Mouse (Mus musculus) left cerebral cortex, adult 9 months (tissue): Measurements from ENCODE around the gene Gabra4.
A peak's percentile ranks its signal among the peaks of the same experiment; 100 is the strongest.

Experiments used
- DNase-seq, 2 experiments: peaks; one replicate each; pipeline ENCODE4 v3.0.0; 2022; ENCODE audit warnings: low spot score in 2 of 2

The Gabra4 gene

GRCm38 (mm10) chr5:71658115-71658497 lies at the start of gene Gabra4:
Gabra4 (minus strand) TSS chr5:71658308.
- DNase-seq = no peak

- no peak for DNase-seq
Observed at GRCm38 (mm10) chr5:71701273-71701614, 43.1 kb upstream of the Gabra4 start.

DNA sequence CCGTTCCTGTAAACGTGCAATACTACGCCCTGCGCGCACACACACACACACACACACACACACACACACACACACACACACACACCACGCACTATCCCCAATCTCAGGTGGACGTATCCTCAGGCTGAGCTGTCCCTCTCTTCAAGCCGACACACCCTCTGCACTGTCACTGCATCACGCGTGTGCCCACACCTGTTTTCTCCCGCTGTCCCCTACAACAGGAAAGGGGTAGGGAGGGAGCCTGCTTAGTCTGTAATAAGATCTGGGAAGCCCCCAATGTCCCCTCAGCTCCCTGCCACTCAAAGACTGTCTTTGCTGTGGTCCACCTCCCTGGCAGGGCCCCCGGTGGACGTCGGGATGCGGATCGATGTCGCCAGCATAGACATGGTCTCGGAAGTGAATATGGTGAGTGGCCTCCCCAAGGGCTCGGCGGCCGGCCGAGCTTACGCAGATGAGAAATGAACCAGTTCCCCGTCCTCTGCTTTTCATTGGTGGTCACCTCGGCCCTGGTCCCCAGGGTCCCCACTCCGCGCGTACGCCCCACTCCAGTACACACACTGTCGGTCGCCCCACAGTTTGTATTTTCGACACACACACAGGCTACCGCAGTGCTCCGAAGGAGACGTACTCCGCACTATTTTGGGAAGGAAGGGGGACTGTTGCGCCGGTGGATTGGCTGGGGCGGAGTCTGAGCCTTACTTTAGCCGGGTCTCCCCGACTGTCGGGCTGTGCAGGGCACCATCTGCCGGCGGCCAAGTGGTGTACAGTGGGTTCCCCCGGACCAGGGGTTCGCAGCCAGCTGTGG lies 42.6 kb upstream of the Gabra4 start:
- peak; percentile 44 to 74 for DNase-seq

GRCm38 (mm10) chr5:71699696-71700467 lies 41.8 kb upstream of the Gabra4 start:
- DNase-seq = peak; percentile 22 to 72

DNA sequence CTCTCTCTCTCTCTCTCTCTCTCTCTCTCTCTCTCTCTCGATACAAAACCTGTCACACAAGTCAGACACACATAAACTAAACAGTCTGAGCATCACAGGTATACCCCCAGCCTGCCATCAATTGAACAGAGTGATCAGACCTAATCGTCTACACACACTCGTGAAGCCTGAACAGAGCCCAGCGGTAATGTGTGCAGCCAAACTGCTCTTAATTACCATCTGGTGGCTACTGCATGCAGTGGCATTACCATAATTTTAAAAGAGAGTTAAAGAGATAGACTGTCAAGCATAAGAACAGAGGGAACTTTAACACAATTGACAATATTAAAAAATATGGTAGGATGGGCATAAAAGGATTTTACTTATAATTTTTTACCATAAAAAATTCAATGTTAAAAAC lies 7.5 kb upstream of the Gabra4 start:
- DNase-seq = peak in 1 of 2 experiments; percentile 9

DNA sequence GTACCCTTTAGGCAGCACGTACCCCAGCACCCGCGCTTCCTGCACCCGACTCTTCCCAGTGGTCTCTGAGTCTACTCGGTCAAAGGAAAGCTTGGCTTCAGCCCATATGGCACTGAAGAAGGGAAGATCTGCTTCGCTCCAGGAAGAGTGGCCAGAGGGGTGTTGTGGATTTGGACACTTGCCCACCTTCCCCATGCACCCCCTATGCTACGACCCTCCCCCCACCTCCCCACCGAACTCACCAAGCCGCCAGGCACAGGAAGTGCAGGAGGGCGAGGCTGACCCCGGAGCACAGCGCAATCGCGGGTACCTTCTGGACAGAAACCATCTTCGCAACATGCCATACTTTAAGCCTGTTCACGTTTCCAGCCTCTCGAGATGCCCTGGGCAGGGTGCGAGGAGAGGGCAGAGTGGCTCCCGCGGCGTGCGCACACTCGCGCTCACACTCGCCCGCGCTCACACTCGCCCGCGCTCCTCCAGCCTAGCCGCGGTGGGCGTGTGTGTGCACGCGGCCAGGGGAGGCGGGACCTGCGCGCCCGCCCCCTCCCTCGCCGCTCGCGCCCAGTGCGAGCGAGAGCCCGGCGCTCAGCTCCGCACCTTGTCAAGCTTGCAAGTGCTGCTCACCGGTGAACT lies 510 bp downstream of the Gabra4 start, which contains the start of gene Gabrb1:
Gene Gabrb1 (plus strand): TSS at position 632 of the 633 bp plus-strand sequence.
- peak in 1 of 2 experiments; percentile 52 for DNase-seq

DNA sequence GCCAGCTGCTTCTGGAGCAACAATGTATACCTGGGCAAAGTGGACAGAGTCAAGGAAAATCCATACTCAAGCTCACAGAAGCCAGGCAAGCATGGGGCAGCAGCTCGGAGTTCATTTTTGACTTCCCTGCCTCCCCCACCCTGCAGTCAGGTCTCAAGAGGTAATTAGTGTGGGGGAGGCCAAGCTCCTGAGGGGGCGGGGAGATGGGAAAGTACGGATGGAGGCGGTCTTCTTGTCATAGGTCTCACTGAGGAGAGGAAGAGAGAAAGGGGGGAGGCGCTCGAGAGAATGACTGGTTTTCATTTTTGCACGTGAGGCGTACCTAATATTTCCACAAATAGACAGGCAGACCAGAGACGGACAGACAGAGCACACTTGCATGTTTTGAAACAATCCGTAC lies 1.3 kb downstream of the Gabra4 start:
- peak; percentile 61 to 65 for DNase-seq

- DNase-seq = peak in 1 of 2 experiments; percentile 25
Observed at GRCm38 (mm10) chr5:71654056-71654455, 4.1 kb downstream of the Gabra4 start.

GRCm38 (mm10) chr5:71648108-71648507 lies 10.0 kb downstream of the Gabra4 start:
- DNase-seq = no peak

DNA sequence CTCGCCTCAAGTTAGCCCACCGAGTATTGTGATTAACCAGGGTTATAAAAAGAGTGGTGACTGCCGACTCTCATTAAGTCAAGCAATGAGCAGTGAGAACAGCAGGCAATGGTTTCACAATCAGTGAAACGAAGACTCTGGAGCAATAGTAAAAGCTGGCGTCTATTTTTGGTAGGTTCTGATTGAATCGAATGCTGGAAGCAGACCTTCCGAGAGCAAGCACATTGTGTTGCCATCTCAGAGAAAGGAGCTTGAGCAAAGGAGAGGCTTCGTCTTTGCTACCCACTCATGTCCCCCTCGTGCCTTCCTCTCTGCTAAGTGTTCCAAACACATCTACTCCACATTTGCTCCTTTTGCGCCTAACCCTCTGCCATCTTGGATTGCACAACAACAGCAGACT lies 18.3 kb downstream of the Gabra4 start:
- DNase-seq = no peak

- DNase-seq = no peak
Observed at GRCm38 (mm10) chr5:71627820-71628219, 30.3 kb downstream of the Gabra4 start.

DNA sequence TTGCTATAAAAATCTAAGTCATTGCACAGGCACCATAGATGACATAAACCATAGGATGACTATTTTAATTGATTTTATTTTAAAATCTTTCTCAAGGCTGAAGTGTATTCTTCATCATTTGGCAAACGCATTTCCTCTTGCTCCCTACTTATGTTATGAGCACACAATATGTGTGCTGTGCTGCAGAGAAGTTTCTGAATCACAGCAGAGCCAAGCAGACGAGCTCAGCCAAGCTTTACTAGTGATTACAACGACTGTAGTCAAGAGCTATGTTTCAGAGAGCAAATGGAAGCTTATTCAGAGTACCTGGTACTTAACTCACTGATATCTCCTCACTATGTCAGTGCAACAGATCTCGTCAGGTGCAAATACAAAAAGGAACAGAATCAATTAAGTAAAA lies 41.4 kb downstream of the Gabra4 start:
- no peak for DNase-seq

GRCm38 (mm10) chr5:71614311-71614710 lies 43.8 kb downstream of the Gabra4 start:
- DNase-seq = no peak

GRCm38 (mm10) chr5:71608735-71609134 lies 49.4 kb downstream of the Gabra4 start:
- DNase-seq = no peak

DNA sequence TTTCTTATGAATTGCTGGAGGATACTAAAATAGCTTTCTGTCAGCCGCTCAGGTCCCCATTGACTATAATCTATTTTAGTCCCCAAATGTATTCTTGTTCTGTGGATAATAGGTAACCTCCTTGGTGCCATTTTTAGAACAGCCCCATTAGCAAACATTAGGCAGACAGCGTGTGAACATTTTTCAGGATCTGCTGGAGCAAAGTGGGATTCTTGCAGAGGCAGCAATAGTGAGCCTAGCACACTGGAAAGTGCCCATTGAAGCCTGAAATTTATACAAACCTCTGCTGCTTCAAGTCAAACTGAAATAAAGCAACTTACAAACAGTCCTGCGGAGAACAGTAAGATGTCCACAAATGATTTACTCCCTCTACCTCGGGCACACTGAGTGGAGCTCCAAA lies 51.2 kb downstream of the Gabra4 start:
- no peak for DNase-seq

DNA sequence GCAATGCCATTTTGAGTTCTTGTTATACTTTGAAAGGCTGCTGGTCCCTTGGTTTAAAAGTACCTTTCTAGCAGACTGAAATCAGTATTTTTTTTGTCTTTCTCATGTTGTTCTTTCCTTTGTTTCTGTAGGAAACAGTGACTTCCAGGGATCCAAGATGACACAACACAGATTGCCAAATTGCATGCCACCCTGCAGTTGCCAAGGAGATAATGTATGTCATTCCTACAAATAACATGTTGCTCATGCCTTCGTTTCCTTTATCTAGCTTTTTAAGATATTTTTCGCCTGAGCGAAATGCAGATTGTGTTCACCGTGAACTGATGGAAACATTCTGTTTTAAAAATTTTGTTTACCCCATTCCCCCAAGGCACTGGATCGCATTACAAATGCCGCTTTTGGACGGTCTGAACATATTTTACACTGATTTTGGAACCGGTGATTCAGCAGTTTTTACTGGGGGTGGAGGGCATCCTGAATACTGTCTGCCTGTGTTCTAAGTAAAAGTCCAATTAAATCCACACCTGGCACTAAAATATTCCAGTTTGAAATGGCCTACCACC lies 53.9 kb downstream of the Gabra4 start:
- peak; percentile 22 to 42 for DNase-seq

- no peak for DNase-seq
Observed at GRCm38 (mm10) chr5:71595321-71595720, 62.8 kb downstream of the Gabra4 start.

DNA sequence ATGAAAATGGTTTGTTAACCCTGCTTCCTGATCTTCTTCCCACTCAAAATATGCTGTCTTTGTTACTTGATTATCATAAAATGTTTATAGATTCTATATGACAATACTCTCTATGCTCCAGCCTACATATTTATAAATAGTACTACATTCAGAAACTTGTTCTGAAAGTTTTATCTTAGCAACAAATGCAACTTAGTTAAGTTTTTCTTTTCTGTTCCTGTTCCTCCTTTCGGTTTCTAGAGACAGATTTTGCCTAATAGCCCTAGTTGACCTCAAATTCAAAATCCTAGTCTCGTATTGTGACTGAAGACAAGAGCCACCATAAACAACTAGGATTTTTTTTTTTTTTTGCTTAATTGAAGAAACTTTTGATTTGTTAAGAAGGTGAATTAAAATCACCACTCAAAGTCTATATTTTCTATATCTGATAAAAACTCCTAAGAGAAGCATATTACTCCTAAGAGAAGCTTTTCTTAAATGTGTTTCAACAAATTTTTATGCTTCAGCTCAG lies 64.3 kb downstream of the Gabra4 start:
- no peak for DNase-seq

- no peak for DNase-seq
Observed at GRCm38 (mm10) chr5:71571646-71572237, 86.4 kb downstream of the Gabra4 start.

GRCm38 (mm10) chr5:71548079-71548478 lies 110.0 kb downstream of the Gabra4 start, which contains the start of gene Cox7b2:
Cox7b2 (minus strand) TSS chr5:71548205.
- no peak for DNase-seq

DNA sequence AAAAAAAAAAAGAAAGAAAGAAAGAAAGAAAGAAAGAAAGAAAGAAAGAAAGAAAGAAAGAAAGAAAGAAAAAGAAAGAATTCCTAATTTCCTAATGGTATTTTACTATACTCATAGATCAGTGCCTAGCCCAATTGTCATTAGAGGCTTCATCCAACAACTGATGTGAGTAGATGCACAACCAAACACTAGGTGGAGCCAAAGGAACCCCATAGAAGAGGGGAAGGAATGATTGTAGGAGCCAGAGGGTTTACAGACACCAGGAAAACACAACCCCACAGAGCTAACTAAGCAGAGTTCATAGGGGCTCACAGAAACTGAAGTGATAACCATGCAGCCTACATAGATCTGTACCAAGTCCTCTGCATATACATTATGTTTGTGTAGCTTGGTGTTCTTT lies 112.6 kb downstream of the Gabra4 start:
- peak in 1 of 2 experiments; percentile 23 for DNase-seq
